In the genomic region with DNA sequence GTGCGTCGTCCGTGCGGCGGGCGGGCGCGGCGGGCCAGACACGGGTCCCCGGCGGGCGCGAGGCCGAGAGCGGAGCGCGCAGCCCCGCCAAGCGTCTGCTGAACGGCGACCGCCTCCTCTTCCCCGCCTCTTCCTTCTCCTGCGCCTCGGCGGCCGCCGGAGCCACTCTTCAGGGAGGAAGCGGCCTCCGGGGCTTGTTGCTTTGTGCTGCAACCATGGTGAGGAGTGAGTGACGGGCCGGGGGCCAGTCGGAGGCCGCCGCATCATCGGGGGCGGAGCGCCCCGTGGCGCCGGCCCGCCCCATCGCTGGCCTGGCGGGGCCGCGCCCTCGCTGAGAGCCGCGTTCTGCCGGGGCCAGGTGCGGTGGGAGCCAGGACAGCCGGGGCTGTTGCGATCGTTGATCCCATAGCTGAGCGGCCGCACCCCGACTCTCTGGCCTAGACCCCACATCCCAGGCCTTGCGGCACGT, we compare ENCODE assay signal across 8 mouse cellular contexts. TPM values are rescaled to one million over a fixed set of nuclear protein-coding genes. Genes with fewer than 3 reads are reported as not detected.
DNase-seq lines count a peak whose midpoint lies in the region; ATAC-seq lines count a peak whose summit lies in the region.

No protein-coding gene starts in this region.

- H3K27ac ChIP-seq in intestine, embryonic 15.5 days = peak overlapping the region; percentile 98

- peak; percentile 95 for DNase-seq in adrenal gland, adult 8-10 months
- peak; percentile 84 for DNase-seq in embryo, embryonic 11.5 days (ENCODE audit: low read depth, low spot score)
- DNase-seq in gastrocnemius, postnatal 36 days = peak; percentile 91 to 92
- peak; percentile 94 to 95 for DNase-seq in left cerebral cortex, postnatal 14 days (ENCODE audit: low spot score in 2 of 2)
- peak; percentile 92 for DNase-seq in right cerebral cortex, postnatal 14 days
- DNase-seq in urinary bladder, postnatal 36 days (ENCODE audit: low spot score in 2 of 2) = peak; percentile 93 to 95

- H3K9ac ChIP-seq in intestine, embryonic 15.5 days = peak overlapping the region; percentile 91

- H3K4me3 ChIP-seq in intestine, embryonic 15.5 days (replicated peaks) = peak overlapping the region; percentile 96

- intact Hi-C loops in gastrocnemius, postnatal 36 days (cut with DNase I) = loop anchor here (2.0 to 5.0 kb wide), 4 partner anchors 45 to 300 kb away; no protein-coding TSS in a partner anchor
- intact Hi-C loops in left cerebral cortex, postnatal 14 days (cut with DNase I) = loop anchor here (5.0 kb wide), 5 partner anchors 65 to 300 kb away; partner anchors contain the start of gene Fnip2

- WGBS in intestine, embryonic 15.5 days = under 1% methylated on average over 56 of the region's 60 CpGs

- no peaks in the 10 kb centered on the region for H3K9me3 ChIP-seq in intestine, embryonic 15.5 days

- H3K4me2 ChIP-seq in intestine, embryonic 15.5 days (replicated peaks) = peak overlapping the region; percentile 84

- ATAC-seq in intestine, embryonic 15.5 days = peak; percentile 98
- peak; percentile 93 for ATAC-seq in megakaryocyte-erythroid progenitor cell, adult 5-6 weeks (replicated peaks; ENCODE audit: low FRiP score, low TSS enrichment, poor library complexity, severe bottlenecking)

- H3K4me1 ChIP-seq in intestine, embryonic 15.5 days (replicated peaks) = peaks cover 9% of the 10 kb centered on the region

- no peaks in the 10 kb centered on the region for H3K36me3 ChIP-seq in intestine, embryonic 15.5 days

- no peaks in the 10 kb centered on the region for H3K27me3 ChIP-seq in intestine, embryonic 15.5 days (replicated peaks)

RNA-seq across cellular contexts. Expression of gene Rapgef2, which starts 0.8 kb away (rescaled TPM):
- total RNA-seq in adrenal gland, adult 8-10 months (2022) = 10 to 100 TPM; 21.3 to 32.2 (median 26.2) TPM
- total RNA-seq in gastrocnemius, postnatal 36 days (2021) = 10 to 100 TPM; 13.6 to 16.0 TPM
- 4.4 TPM in 2 replicates for polyA plus RNA-seq in intestine, embryonic 15.5 days (2015; fragmentation: Nextera tagmentation; extraction: Ambion mirVana)
- total RNA-seq in left cerebral cortex, postnatal 14 days (2021) = 100 to 1,000 TPM; 102 to 103 TPM
- 5.4 and 8.1 TPM in 2 replicates for total RNA-seq in megakaryocyte-erythroid progenitor cell, adult 5-6 weeks (2014; fragmentation: Nextera tagmentation)
- total RNA-seq in megakaryocyte-erythroid progenitor cell, adult 5-6 weeks (2017) = 8.3 and 11.2 TPM in 2 replicates

RNA-seq across cellular contexts. Expression of gene Gm17359, which starts 49.3 kb away (rescaled TPM):
- not detected for total RNA-seq in adrenal gland, adult 8-10 months (2022)
- not detected for total RNA-seq in gastrocnemius, postnatal 36 days (2021)
- polyA plus RNA-seq in intestine, embryonic 15.5 days (2015; fragmentation: Nextera tagmentation; extraction: Ambion mirVana) = not detected in 2 replicates
- not detected for total RNA-seq in left cerebral cortex, postnatal 14 days (2021)
- total RNA-seq in megakaryocyte-erythroid progenitor cell, adult 5-6 weeks (2014; fragmentation: Nextera tagmentation) = not detected in 2 replicates
- not detected in 2 replicates for total RNA-seq in megakaryocyte-erythroid progenitor cell, adult 5-6 weeks (2017)

Comparison
In these comparisons a context has a peak if more than half of its experiments do, and no peak if none do; other contexts are left out.
1. Peak in every context shown above with its lines: DNase-seq, ATAC-seq, H3K4me3 ChIP-seq and H3K27ac ChIP-seq.